Mouse (Mus musculus) left cerebral cortex, adult 6 months (tissue): ENCODE results near the gene Oas1d. TPM values are rescaled to one million over a fixed set of nuclear protein-coding genes. Genes with fewer than 3 reads are reported as not detected.

ENCODE experiments used
- long read RNA-seq, 2 experiments: library from polyadenylated mRNA; unstranded; transcript quantifications; one replicate each; pipeline ENCODE4 v2.0.0; 2019 to 2020
- polyA plus RNA-seq: library from polyadenylated mRNA; unstranded; fragments of <200 nt; fragmentation: Nextera tagmentation; gene quantifications from 2 replicates; pipeline ENCODE4 v1.2.3, GENCODE M21; 2021

Gene Oas1d
- not detected in 2 replicates for polyA plus RNA-seq
- long read RNA-seq, experiment 1: 0 reads
- long read RNA-seq, experiment 2: 0 reads

DNA sequence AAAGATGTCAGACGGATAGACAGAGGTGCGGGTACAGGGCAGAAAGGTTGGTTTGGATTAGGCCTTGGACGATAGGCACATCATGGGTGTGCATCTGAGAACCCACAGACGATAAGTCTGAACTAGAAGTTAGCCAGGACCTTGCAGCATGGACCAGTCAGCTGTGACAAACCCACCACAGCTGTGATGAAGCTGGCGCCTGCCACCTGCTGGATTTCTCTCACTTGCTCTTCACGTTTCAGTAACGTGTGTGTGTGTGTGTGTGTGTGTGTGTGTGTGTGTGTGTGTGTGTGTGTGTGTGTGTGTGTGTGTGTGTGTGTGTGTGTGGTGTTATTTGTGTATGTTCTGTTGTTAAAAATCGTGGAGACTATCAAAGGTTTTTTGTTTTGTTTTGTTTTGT lies at the start of gene Oas1d:
Oas1d (plus strand) TSS at position 333 of the 400 bp plus-strand sequence.

GRCm38 (mm10) chr5:120887413-120887812 lies 26.9 kb upstream of the Oas1d start, which contains the start of gene Oas1g:
Gene Oas1g, minus strand, starts transcription at chr5:120887613.

DNA sequence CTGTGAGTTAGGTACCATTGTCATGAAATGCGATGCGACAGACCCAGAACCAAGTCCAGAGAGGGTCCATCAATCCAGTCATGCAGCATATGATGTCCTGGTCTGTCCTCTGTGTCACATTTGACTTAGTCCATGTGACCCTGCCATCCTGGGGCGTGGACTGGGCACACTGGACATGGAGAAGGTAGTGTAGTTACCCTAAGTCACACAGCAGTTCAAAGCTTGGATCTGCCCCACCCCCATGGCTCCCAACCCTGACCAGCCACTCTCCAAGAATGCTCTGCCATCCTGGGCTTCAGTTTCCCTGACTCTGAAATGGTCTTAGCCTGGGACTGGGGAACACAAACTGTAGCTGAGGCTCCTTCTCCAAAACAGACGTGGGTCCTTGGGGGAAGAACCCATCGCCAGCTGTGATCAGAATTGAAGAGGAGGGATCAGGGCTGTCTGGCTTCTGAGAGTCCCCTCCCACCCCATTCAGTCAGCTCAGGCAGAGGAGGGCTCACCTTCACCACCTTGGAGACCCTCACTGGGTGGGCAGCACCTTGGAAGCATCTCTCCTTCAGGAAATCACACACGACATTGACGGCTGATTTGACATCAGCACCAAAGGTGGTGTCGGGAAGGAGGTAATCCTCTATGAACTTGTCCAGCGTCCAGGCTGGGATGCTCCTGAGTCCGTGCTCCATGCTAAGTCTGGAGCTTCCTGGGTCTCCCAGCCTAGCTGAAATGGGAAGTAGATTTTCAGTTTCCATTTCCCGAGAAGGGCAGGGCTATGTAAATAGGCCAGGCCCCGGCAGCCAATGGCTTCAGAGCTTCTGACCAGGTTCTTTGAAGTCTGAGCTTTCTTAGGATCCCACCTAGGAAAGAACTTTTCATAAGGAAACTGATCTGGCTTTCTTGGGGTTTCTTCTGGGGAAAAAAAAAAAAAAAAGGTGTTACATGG lies 7.3 kb upstream of the Oas1d start, which contains the start of gene Oas1a:
Oas1a (minus strand) TSS at position 731 of the 943 bp plus-strand sequence.

Other genes starting within 250 kb of the Oas1d start
- 20.8 and 24.2 TPM in 2 replicates for gene Dtx1, start 202.6 kb upstream of the Oas1d start, polyA plus RNA-seq
- 0.06 and 0.13 TPM in 2 replicates for gene Oas2, start 164.7 kb upstream of the Oas1d start, polyA plus RNA-seq
- 0.04 and 0.10 TPM in 2 replicates for gene Oas3, start 136.9 kb upstream of the Oas1d start, polyA plus RNA-seq
- gene Oas1e, start 119.0 kb upstream of the Oas1d start, polyA plus RNA-seq: not detected in 2 replicates
- 0.45 and 0.86 TPM in 2 replicates for gene Oas1c, start 102.0 kb upstream of the Oas1d start, polyA plus RNA-seq
- not detected in 2 replicates for gene Oas1f, start 67.2 kb upstream of the Oas1d start, polyA plus RNA-seq
- not detected in 2 replicates for gene Oas1h, start 53.1 kb upstream of the Oas1d start, polyA plus RNA-seq
- gene Oas1g, start 26.9 kb upstream of the Oas1d start, polyA plus RNA-seq: 0.28 and 0.29 TPM in 2 replicates
- 1.1 and 1.2 TPM in 2 replicates for gene Oas1a, start 7.0 kb upstream of the Oas1d start, polyA plus RNA-seq
- 93.8 and 123 TPM in 2 replicates for gene Rph3a, start 95.6 kb downstream of the Oas1d start, polyA plus RNA-seq